ENCODE assay signal across 8 mouse cellular contexts in genomic region chr19:10000330-10000729, GRCm38 (mm10). TPM values are rescaled to one million over a fixed set of nuclear protein-coding genes. Genes with fewer than 3 reads are reported as not detected.
A peak's percentile ranks its signal among the peaks of the same experiment; 100 is the strongest.
DNase-seq lines count a peak whose midpoint lies in the region; ATAC-seq lines count a peak whose summit lies in the region.

No protein-coding gene starts in this region.

- H3K4me1 ChIP-seq in kidney, embryonic 15.5 days = no peaks in the 10 kb centered on the region
- H3K4me1 ChIP-seq in midbrain, embryonic 13.5 days (replicated peaks) = no peaks in the 10 kb centered on the region

- ATAC-seq in kidney, embryonic 15.5 days (replicated peaks; ENCODE audit: low FRiP score) = peak; percentile 70; the same call in 1 of the 2 replicates
- ATAC-seq in midbrain, embryonic 13.5 days = peak; percentile 49

- H3K4me2 ChIP-seq in kidney, embryonic 15.5 days = no peak overlapping the region
- no peak overlapping the region for H3K4me2 ChIP-seq in midbrain, embryonic 13.5 days (replicated peaks)

- H3K9ac ChIP-seq in kidney, embryonic 15.5 days = no peak overlapping the region
- H3K9ac ChIP-seq in midbrain, embryonic 13.5 days (replicated peaks) = no peak overlapping the region

- no peak overlapping the region for H3K4me3 ChIP-seq in kidney, embryonic 15.5 days (replicated peaks)
- no peak overlapping the region for H3K4me3 ChIP-seq in midbrain, embryonic 13.5 days (replicated peaks)

- H3K27ac ChIP-seq in kidney, embryonic 15.5 days = no peak overlapping the region
- no peak overlapping the region for H3K27ac ChIP-seq in midbrain, embryonic 13.5 days

- intact Hi-C loops in left cerebral cortex, postnatal 36 days (cut with DNase I) = loop anchor here (2.0 to 5.0 kb wide), 2 partner anchors 34 to 197 kb away; no protein-coding TSS in a partner anchor

- peak; percentile 54 for DNase-seq in adrenal gland, postnatal 14 days
- DNase-seq in adrenal gland, postnatal 25 days = no peak
- DNase-seq in spleen, postnatal 4 days (ENCODE audit: low spot score in 2 of 2) = peak; percentile 38 to 60
- DNase-seq in spleen, postnatal 14 days (ENCODE audit: low spot score in 2 of 2) = no peak
- DNase-seq in left cerebral cortex, postnatal 36 days (ENCODE audit: low spot score in 2 of 2) = no peak
- no peak for DNase-seq in thymus, postnatal 10 days (ENCODE audit: low spot score in 2 of 2)

- H3K27me3 ChIP-seq in kidney, embryonic 15.5 days = no peaks in the 10 kb centered on the region
- no peaks in the 10 kb centered on the region for H3K27me3 ChIP-seq in midbrain, embryonic 13.5 days

- no peaks in the 10 kb centered on the region for H3K9me3 ChIP-seq in kidney, embryonic 15.5 days (replicated peaks)
- no peaks in the 10 kb centered on the region for H3K9me3 ChIP-seq in midbrain, embryonic 13.5 days

- H3K36me3 ChIP-seq in kidney, embryonic 15.5 days = no peaks in the 10 kb centered on the region
- H3K36me3 ChIP-seq in midbrain, embryonic 13.5 days = no peaks in the 10 kb centered on the region

- WGBS in kidney, embryonic 15.5 days = 20% methylated on average over 3 of the region's 3 CpGs
- 40% methylated on average over 3 of the region's 3 CpGs for WGBS in midbrain, embryonic 13.5 days

RNA-seq across cellular contexts. Expression of gene Best1, which starts 1.1 kb away (rescaled TPM):
- 0.19 TPM in 1 of 2 replicates, not detected in the other for total RNA-seq in adrenal gland, postnatal 14 days (2021)
- 0.97 TPM in 1 of 2 replicates, not detected in the other for total RNA-seq in adrenal gland, postnatal 25 days (2021)
- polyA plus RNA-seq in kidney, embryonic 15.5 days (2015; fragmentation: Nextera tagmentation; extraction: Ambion mirVana) = 1.4 and 1.7 TPM in 2 replicates
- 1.8 and 2.0 TPM in 2 replicates for polyA plus RNA-seq in midbrain, embryonic 13.5 days (2015; fragmentation: Nextera tagmentation; extraction: Ambion mirVana)
- total RNA-seq in left cerebral cortex, postnatal 36 days (2021) = 1 to 10 TPM; 1.0 to 1.2 TPM

RNA-seq across cellular contexts. Expression of gene Rab3il1, which starts 1.1 kb away (rescaled TPM):
- total RNA-seq in adrenal gland, postnatal 14 days (2021) = 9.7 and 10.1 TPM in 2 replicates
- 3.5 and 5.8 TPM in 2 replicates for total RNA-seq in adrenal gland, postnatal 25 days (2021)
- polyA plus RNA-seq in kidney, embryonic 15.5 days (2015; fragmentation: Nextera tagmentation; extraction: Ambion mirVana) = 28.0 and 34.3 TPM in 2 replicates
- 21.0 and 21.4 TPM in 2 replicates for polyA plus RNA-seq in midbrain, embryonic 13.5 days (2015; fragmentation: Nextera tagmentation; extraction: Ambion mirVana)
- 1 to 10 TPM; 8.5 to 9.9 TPM for total RNA-seq in left cerebral cortex, postnatal 36 days (2021)

RNA-seq across cellular contexts. Expression of gene Fth1, which starts 19.9 kb away (rescaled TPM):
- total RNA-seq in adrenal gland, postnatal 14 days (2021) = 2,322 and 2,352 TPM in 2 replicates
- total RNA-seq in adrenal gland, postnatal 25 days (2021) = 2,505 and 2,798 TPM in 2 replicates
- 1,594 and 1,598 TPM in 2 replicates for polyA plus RNA-seq in kidney, embryonic 15.5 days (2015; fragmentation: Nextera tagmentation; extraction: Ambion mirVana)
- 1,344 and 1,356 TPM in 2 replicates for polyA plus RNA-seq in midbrain, embryonic 13.5 days (2015; fragmentation: Nextera tagmentation; extraction: Ambion mirVana)
- 1,000 to 10,000 TPM; 2,116 to 2,547 TPM for total RNA-seq in left cerebral cortex, postnatal 36 days (2021)

RNA-seq across cellular contexts. Expression of gene Fads3, which starts 41.0 kb away (rescaled TPM):
- 11.3 and 14.0 TPM in 2 replicates for total RNA-seq in adrenal gland, postnatal 14 days (2021)
- 9.5 and 15.1 TPM in 2 replicates for total RNA-seq in adrenal gland, postnatal 25 days (2021)
- 21.5 and 22.3 TPM in 2 replicates for polyA plus RNA-seq in kidney, embryonic 15.5 days (2015; fragmentation: Nextera tagmentation; extraction: Ambion mirVana)
- polyA plus RNA-seq in midbrain, embryonic 13.5 days (2015; fragmentation: Nextera tagmentation; extraction: Ambion mirVana) = 8.7 and 9.1 TPM in 2 replicates
- 10 to 100 TPM; 26.1 to 29.6 TPM for total RNA-seq in left cerebral cortex, postnatal 36 days (2021)

Comparison
In these comparisons a context has a peak if more than half of its experiments do, and no peak if none do; other contexts are left out.
1. DNase-seq: peak in adrenal gland, postnatal 14 days (single experiment) and spleen, postnatal 4 days (2 of 2); none in adrenal gland, postnatal 25 days (single experiment), spleen, postnatal 14 days (0 of 2), left cerebral cortex, postnatal 36 days (0 of 2) and thymus, postnatal 10 days (0 of 2).